Mouse (Mus musculus) midbrain, embryonic 16.5 days (tissue): ENCODE results near the gene Myog. TPM values are rescaled to one million over a fixed set of nuclear protein-coding genes. Genes with fewer than 3 reads are reported as not detected.
A peak's percentile ranks its signal among the peaks of the same experiment; 100 is the strongest.

ENCODE experiments used
- ATAC-seq: fragments of 200-750 bp; cut with Nextera tagmentation; 2 replicates; pipeline ENCODE4 v1.8.0; 2017; ENCODE audit warnings: moderate TSS enrichment
- H3K27ac ChIP-seq: fragments of 300-500 bp; sonication (generic); 2 replicates; pipeline ENCODE4 v1.5.1; 2014; ENCODE audit warnings: mild to moderate bottlenecking, low read length, mixed read lengths
- H3K27me3 ChIP-seq: fragments of 300-500 bp; sonication (generic); 2 replicates; pipeline ENCODE4 v1.6.1; 2014; ENCODE audit warnings: low read depth, low read length, mixed read lengths; ENCODE audit not compliant: control insufficient read depth, insufficient read depth
- H3K36me3 ChIP-seq: fragments of 300-500 bp; sonication (generic); 2 replicates; pipeline ENCODE4 v1.6.1; 2014; ENCODE audit warnings: mild to moderate bottlenecking, low read length, moderate library complexity, mixed read lengths; ENCODE audit not compliant: control insufficient read depth, insufficient read depth
- H3K4me1 ChIP-seq: fragments of 300-500 bp; sonication (generic); 2 replicates; pipeline ENCODE4 v1.6.1; 2014; ENCODE audit warnings: mild to moderate bottlenecking, low read length, mixed read lengths; ENCODE audit not compliant: control insufficient read depth, insufficient read depth
- H3K4me2 ChIP-seq: fragments of 300-500 bp; sonication (generic); 2 replicates; pipeline ENCODE4 v1.6.1; 2014; ENCODE audit warnings: mild to moderate bottlenecking, low read length, mixed read lengths
- H3K4me3 ChIP-seq: fragments of 300-500 bp; sonication (generic); 2 replicates; pipeline ENCODE4 v1.5.1; 2014; ENCODE audit warnings: low read depth, mild to moderate bottlenecking, low read length, moderate library complexity, mixed read lengths
- H3K9ac ChIP-seq: fragments of 300-500 bp; sonication (generic); 2 replicates; pipeline ENCODE4 v1.6.1; 2014; ENCODE audit warnings: low read depth, low read length, mixed read lengths
- H3K9me3 ChIP-seq: fragments of 300-500 bp; sonication (generic); replicated peaks from 2 replicates; pipeline ENCODE4 v1.6.1; 2014; ENCODE audit warnings: mild to moderate bottlenecking, low read length, mixed read lengths; ENCODE audit not compliant: control insufficient read depth, poor library complexity, severe bottlenecking
- WGBS: fragments of 180-500 bp; shearing (Covaris S2); extraction: QIAGEN DNeasy Blood & Tissue Kit; methylation state at CpG from one replicate; pipeline ENCODE4 v1.1.7; 2014; 5-methylcytosine and 5-hydroxymethylcytosine counted together
- polyA plus RNA-seq: library from polyadenylated mRNA; unstranded; fragments of >200 nt; fragmentation: Nextera tagmentation; extraction: Ambion mirVana; gene quantifications from 2 replicates; pipeline ENCODE4 v1.2.1, GENCODE M21; 2015

Gene Myog
- 0.13 and 0.14 TPM in 2 replicates for polyA plus RNA-seq

DNA sequence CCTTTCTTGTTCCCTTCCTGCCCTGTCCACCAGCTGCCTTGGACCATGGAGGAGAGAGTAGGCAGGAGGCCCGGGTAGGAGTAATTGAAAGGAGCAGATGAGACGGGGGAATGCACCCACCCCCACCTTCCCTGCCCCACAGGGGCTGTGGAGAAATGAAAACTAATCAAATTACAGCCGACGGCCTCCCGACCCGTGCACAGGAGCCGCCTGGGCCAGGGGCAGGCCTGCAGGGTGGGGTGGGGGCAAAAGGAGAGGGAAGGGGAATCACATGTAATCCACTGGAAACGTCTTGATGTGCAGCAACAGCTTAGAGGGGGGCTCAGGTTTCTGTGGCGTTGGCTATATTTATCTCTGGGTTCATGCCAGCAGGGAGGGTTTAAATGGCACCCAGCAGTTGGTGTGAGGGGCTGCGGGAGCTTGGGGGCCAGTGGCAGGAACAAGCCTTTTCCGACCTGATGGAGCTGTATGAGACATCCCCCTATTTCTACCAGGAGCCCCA, at the start of gene Myog:
Gene Myog, plus strand, starts transcription at position 392 of the 502 bp plus-strand sequence.
- 0 out of 2 replicates have a peak, but pooled peaks have one; percentile 9 for ATAC-seq
- Histone ChIP-seq H3K27ac (no peak within 1 kb of the TSS), H3K4me3 (no peak within 1 kb of the TSS), H3K4me2 (no peak within 1 kb of the TSS), H3K36me3 (no peaks in the 10 kb centered on the region), H3K4me1 (peaks cover 3% of the 10 kb centered on the region; the same call in 1 of the 2 replicates), H3K9ac (no peak within 1 kb of the TSS), H3K27me3 (no peaks in the 10 kb centered on the region; the same call in 1 of the 2 replicates), H3K9me3 (no peaks in the 10 kb centered on the region)
- WGBS: 35% methylated on average over 11 of the region's 11 CpGs

DNA sequence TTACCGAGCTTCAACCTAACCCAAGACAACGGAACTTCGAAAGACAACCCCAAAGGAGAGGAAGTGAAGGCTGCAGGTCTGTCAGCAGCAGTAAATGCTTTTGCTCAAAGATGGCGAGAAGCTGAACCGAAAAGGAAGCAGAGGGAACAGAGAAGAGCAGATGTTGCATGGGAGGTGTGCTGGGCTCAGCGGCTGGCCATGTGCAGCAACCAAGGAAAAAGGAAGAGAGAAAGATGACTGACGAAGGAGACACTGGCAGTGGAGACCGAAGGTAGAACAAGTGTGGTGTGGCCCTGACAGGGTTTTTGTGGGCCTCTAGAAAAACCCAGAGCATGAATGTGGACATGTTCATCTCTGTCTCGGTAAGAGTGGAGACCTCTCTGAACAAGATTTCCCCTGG, 49.1 kb upstream of the Myog start:
- Histone ChIP-seq H3K4me3 (no peak overlapping the region), H3K9ac (no peak overlapping the region), H3K4me2 (no peak overlapping the region), H3K4me1 (peaks cover 12% of the 10 kb centered on the region), H3K36me3 (no peaks in the 10 kb centered on the region), H3K9me3 (no peaks in the 10 kb centered on the region), H3K27me3 (no peaks in the 10 kb centered on the region; the same call in 1 of the 2 replicates), H3K27ac (no peak overlapping the region)
- no peak for ATAC-seq
- 89% methylated on average over 9 of the region's 9 CpGs for WGBS

DNA sequence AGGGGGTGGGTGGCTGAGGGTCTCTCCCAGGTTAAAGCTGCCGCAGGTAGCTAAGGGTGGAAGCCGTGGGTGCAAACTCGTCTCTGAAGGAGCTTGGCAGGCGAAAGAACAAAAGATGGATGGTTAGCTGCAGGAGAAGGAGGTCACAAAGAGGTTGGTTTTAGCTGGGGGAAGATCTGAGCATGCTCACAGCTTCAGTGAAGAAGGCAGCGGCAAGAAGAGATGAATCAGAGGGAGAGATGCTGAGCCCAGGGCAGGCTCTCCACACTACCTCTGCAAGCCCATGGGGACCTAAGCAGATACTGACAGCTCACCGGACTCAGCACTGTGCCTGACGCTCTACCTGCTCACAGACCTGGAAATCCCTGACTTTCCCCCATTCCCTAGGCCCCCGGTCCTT, 48.5 kb upstream of the Myog start:
- Histone ChIP-seq H3K9ac (no peak overlapping the region), H3K4me3 (no peak overlapping the region), H3K27ac (no peak overlapping the region), H3K4me1 (peaks cover 8% of the 10 kb centered on the region), H3K9me3 (no peaks in the 10 kb centered on the region), H3K27me3 (no peaks in the 10 kb centered on the region; the same call in 1 of the 2 replicates), H3K4me2 (no peak overlapping the region), H3K36me3 (no peaks in the 10 kb centered on the region)
- WGBS: 68% methylated on average over 8 of the region's 8 CpGs
- ATAC-seq: no peak

DNA sequence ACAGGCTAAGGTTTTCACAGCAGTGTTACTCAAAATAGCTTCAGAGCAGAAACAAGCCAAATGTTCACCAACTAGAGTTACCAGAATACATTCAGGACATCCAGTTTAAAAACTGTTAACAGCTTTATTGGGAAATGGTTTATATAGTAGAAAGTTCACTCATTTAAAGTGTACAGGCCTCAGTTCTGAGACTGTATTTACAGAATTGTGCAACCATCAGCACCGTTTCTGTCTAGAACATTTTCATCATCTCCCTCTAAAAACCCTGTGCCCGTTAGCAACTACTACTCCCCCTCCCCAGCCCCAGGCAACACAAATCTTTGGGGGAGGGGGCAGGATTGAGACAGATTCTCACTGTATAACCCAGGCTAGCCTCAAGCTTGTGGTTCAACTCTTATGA, 47.5 kb upstream of the Myog start:
- 62% methylated on average over 2 of the region's 2 CpGs for WGBS
- ATAC-seq: no peak
- Histone ChIP-seq H3K9ac (no peak overlapping the region), H3K4me3 (no peak overlapping the region), H3K9me3 (no peaks in the 10 kb centered on the region), H3K4me1 (peaks cover 8% of the 10 kb centered on the region), H3K27ac (no peak overlapping the region), H3K36me3 (no peaks in the 10 kb centered on the region), H3K27me3 (no peaks in the 10 kb centered on the region; the same call in 1 of the 2 replicates), H3K4me2 (no peak overlapping the region)

- 0 out of 2 replicates have a peak, but pooled peaks have one; percentile 19 for ATAC-seq
- H3K27me3 ChIP-seq: no peaks in the 10 kb centered on the region
- H3K9ac ChIP-seq: no peak overlapping the region
- peaks cover 8% of the 10 kb centered on the region for H3K4me1 ChIP-seq
- H3K4me2 ChIP-seq: no peak overlapping the region; the same call in 1 of the 2 replicates
- H3K27ac ChIP-seq: no peak overlapping the region
- H3K4me3 ChIP-seq: no peak overlapping the region
- no peaks in the 10 kb centered on the region for H3K36me3 ChIP-seq
- no peaks in the 10 kb centered on the region for H3K9me3 ChIP-seq
- WGBS: 74% methylated on average over 6 of the region's 6 CpGs
These were observed 46.3 kb upstream of the Myog start for GRCm38 (mm10) chr1:134243505-134243904.

DNA sequence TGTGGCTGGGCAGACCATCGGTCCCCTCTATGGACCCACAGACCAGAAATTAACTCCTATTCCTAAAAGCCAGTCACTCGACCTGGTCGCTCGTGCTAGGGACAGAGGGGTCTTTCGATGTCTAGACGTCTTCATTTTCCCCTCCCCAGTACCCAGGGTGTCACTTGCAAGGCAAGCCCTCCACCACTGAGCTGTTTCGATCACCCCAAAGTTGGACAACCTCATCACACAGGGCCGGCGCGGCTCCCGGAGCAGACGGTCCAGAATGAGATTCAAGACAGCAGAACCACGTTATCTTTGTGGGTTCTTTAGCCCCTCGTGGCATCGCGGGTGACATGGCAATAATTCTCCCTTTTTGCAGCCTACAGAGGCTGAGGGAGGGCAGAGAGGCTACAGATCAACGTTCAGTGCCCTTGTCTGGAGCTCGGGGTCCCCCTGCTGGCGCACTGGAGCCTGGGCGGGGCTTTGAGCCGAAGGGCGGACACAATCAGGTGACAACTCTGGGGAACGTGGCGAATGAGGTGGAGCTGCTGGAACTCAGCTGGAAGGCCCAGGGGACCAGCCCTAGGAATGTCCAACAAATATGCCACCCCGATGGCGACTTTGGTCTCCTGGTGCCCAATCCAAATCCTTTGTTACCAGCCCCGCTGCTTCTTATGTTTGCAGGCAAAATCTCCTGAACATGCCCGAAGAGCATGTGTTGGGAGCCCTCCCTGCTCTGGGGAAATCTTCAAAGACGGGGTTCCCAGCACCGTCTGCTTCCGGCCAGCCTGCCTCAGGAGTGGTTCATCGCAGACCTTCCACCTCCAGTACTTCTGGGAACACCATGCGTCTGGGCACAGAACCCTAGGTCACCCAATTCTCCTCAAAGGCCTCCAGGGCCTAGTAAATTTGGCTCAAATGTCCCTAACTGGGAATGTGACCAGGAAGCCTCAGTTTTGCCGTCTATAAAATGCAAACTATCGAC, 45.6 kb upstream of the Myog start:
- H3K36me3 ChIP-seq: no peaks in the 10 kb centered on the region
- no peaks in the 10 kb centered on the region for H3K27me3 ChIP-seq
- 22% methylated on average over 35 of the region's 35 CpGs for WGBS
- no peaks in the 10 kb centered on the region for H3K9me3 ChIP-seq
- H3K4me1 ChIP-seq: peaks cover 8% of the 10 kb centered on the region
- H3K4me3 ChIP-seq: peak overlapping the region; percentile 17
- peak overlapping the region; percentile 54 for H3K4me2 ChIP-seq
- ATAC-seq: peak; percentile 91
- H3K9ac ChIP-seq: peak overlapping the region; percentile 65
- no peak overlapping the region for H3K27ac ChIP-seq

GRCm38 (mm10) chr1:134245004-134245717, 44.6 kb upstream of the Myog start:
- H3K4me3 ChIP-seq: no peak overlapping the region
- no peak overlapping the region for H3K4me2 ChIP-seq
- 0 out of 2 replicates have a peak, but pooled peaks have one; percentile 44 for ATAC-seq
- H3K9me3 ChIP-seq: no peaks in the 10 kb centered on the region
- H3K27me3 ChIP-seq: no peaks in the 10 kb centered on the region
- no peak overlapping the region for H3K9ac ChIP-seq
- H3K4me1 ChIP-seq: peaks cover 8% of the 10 kb centered on the region
- H3K36me3 ChIP-seq: no peaks in the 10 kb centered on the region
- WGBS: 79% methylated on average over 14 of the region's 14 CpGs
- no peak overlapping the region for H3K27ac ChIP-seq

DNA sequence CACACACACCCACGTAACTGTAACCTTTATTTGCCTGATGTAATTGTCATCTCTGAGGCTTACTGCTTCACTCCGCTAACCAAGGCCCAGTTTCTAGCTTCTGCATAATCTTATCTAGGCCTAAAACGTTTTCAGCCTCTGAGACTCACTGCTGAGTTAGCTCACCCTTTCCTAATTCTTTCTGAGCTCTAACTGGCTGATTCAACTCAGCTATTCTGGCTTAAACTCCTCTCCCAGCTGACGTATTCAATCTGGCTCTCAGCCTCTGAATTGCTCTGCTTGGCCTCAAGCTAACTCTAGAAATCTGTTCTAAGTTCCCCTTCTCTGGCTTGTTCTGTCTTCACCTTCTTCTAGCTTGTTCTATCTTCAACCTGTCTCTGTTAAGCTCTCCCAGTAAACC, 43.2 kb upstream of the Myog start:
- ATAC-seq: no peak
- 53% methylated on average over 4 of the region's 4 CpGs for WGBS
- Histone ChIP-seq H3K9me3 (no peaks in the 10 kb centered on the region), H3K9ac (no peak overlapping the region), H3K36me3 (no peaks in the 10 kb centered on the region), H3K4me3 (no peak overlapping the region), H3K27me3 (no peaks in the 10 kb centered on the region), H3K4me1 (peaks cover 8% of the 10 kb centered on the region), H3K4me2 (no peak overlapping the region), H3K27ac (no peak overlapping the region)
